Mouse (Mus musculus) activated CD4-positive, CD25-positive, alpha-beta regulatory T cell, adult 4 months (primary cell): ENCODE data around the gene Gm49380. TPM values are rescaled to one million over a fixed set of nuclear protein-coding genes. Genes with fewer than 3 reads are reported as not detected.

Source experiments
- ATAC-seq: one replicate; pipeline ENCODE4 v1.8.0; 2017
- polyA plus RNA-seq, 2 experiments: library from polyadenylated mRNA; unstranded; fragments of 100-300 nt; shearing (Covaris generic); gene quantifications; one replicate each; pipeline ENCODE4 v1.2.1; 2017

Gm49380 gene
- polyA plus RNA-seq, 2 experiments from 2014 or later, result not detected

- ATAC-seq, result no peak
Measured at GRCm38 (mm10) chr9:44088877-44089608, 24.3 kb downstream of the Gm49380 start.

DNA sequence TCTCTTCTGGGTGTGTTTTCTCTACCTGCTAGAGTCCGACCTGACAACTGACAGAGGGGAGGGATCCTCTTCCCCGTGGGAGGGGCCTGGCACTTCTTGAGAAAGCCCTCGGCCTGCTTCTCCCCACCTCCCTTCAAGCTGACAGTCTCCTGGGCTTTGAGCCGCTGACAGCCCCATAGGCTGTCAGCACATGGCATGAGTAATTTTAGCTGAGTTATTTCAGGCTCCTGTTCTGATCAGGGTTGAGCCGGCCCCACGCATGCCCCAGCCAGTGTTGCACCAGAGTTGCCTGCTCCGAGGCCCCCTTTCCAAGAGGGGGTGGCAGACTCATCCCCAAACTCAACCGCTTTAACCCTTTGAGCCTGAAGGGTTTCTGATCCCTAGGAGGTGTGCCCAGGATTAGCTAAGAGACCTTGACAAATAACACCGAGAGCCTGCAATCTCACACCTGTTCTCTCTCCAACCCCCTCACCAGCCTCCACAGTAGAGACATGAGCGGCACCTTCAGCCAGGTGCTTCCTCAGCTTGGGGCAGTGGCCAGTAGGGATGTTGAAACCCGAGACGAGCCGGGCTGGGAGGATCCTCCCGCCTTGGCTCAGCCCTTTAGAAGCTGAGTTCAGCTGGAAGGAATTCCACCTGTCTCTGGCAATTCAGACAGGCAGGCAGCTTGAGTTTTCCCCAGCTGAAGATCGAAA is 25.4 kb downstream of the Gm49380 start:
- ATAC-seq, result no peak

- ATAC-seq, result no peak
Measured at GRCm38 (mm10) chr9:44086960-44087359, 26.3 kb downstream of the Gm49380 start.

GRCm38 (mm10) chr9:44085741-44086665 is 27.3 kb downstream of the Gm49380 start:
- no peak for ATAC-seq

GRCm38 (mm10) chr9:44085276-44085675 is 28.0 kb downstream of the Gm49380 start:
- ATAC-seq, result no peak

DNA sequence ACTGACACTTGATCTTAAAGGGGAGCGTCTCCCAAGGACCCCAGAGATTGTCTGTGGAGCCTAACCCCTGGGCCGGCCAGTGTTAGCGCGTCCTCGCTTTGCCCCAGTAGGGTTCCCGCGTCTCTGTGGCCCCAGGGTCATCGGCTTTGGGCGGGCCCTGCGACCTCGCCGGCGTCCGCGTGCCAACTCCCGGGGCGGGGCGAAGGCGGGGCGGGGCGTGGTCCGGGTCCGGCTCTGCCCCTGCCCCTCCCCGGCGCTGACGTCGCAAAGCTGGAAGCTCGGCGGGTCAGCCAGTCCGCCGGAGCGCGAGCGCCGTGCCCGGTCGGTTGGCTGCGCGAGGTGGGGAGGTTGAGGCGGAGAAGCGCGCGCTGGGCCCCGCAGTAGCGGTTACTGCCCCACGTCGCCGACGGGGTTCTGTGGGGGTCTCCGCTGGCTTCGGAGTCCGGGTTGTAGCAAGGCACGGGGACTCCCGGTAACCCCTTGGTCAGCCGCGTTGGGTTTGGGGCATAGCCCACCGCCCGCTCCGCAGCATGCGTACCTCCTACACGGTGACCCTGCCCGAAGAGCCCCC is 28.6 kb downstream of the Gm49380 start:
- ATAC-seq, result peak; percentile 46

DNA sequence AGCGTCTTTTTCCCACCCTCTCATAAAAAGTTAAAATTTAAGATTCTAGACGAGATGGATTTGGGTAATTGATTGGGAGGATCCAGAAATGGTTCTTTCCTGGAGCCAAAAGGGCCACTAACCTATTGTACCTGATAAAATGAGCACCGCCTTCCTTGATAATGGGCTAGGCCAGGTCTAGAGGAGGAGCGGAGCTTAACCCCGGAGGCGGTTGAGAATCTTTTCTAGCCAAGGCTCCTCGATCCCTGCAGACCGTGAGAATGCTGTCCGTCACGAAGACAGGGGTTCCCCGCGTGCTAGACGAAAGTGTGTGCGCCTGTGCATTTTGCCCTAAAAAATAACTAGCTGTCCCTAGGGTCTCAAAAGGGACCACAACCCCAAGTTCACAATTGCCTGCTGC is 29.1 kb downstream of the Gm49380 start:
- ATAC-seq, result peak; percentile 36

DNA sequence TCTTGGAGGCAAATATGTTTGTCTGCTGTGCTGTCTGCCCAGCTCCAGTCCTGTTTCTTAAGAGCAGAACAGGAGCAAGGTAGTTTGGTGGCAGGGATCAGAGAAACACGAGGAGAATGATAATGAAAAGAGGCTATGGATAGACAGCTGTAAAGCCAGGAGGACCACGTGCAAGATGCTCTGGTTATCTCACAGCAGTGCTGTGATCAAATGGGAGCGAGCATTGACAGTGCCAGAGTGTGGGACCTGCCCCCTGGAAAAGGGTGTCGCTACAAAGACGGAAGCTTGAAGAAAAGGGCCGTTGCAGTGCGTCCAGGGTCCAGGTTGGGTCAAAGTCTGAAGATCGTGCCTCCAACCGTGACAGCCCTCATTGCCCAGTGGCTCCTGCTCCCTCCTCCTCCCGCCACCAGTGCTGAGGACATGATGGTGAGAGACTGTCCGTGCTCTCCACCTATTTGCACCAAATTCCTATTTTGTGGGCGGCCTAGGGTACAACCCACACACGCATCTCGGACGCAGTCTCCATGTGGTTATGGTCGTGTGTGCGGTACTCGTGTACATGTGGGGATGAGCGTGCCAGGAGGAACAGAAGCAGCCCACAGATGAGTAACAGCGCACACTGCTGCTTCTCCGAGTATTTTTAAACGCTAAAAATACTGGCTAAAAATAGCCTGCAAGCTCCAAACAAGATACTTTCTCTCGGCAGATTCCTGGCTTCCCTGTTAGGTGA is 29.7 kb downstream of the Gm49380 start:
- no peak for ATAC-seq

- ATAC-seq, result no peak
Measured at GRCm38 (mm10) chr9:44082266-44082665, 31.0 kb downstream of the Gm49380 start.

- no peak for ATAC-seq
Measured at GRCm38 (mm10) chr9:44081581-44081980, 31.7 kb downstream of the Gm49380 start.

GRCm38 (mm10) chr9:44080953-44081352 is 32.3 kb downstream of the Gm49380 start:
- no peak for ATAC-seq

DNA sequence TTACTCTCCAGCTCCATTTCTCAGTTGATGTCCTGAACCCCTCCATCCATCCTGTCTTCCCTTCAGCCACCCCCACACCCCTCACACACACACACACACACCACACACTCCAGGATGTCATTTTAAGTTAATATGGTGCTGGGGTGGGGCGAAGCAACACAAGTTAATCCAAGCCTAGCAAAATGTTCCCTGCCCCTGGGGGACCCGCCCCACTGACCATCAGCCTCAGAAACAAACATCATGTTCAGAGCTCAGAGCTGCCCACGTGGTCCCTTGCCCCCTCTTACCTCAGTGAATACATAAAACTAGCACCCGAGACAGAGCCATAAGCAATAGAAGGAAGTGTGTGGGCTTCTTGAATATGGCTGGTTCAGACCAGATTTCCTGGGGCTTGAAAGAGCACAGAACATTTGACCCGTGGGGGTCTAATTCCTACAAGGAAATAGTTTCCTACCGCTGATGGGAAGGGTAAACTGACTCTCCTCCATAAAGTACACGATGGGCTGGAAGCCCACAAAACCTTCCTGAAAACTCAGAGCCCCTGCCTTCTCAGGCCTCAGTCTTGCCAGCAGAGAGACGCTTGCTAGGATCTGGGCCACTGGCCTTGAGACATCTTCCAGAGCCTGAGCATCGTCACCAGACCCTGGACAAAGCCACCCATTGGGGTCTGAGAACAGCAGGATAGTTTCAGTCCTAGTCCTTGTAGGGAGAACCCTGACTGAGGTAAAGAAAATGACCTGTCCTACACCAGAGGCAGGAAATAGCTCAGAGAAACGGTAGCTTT is 33.1 kb downstream of the Gm49380 start:
- no peak for ATAC-seq

DNA sequence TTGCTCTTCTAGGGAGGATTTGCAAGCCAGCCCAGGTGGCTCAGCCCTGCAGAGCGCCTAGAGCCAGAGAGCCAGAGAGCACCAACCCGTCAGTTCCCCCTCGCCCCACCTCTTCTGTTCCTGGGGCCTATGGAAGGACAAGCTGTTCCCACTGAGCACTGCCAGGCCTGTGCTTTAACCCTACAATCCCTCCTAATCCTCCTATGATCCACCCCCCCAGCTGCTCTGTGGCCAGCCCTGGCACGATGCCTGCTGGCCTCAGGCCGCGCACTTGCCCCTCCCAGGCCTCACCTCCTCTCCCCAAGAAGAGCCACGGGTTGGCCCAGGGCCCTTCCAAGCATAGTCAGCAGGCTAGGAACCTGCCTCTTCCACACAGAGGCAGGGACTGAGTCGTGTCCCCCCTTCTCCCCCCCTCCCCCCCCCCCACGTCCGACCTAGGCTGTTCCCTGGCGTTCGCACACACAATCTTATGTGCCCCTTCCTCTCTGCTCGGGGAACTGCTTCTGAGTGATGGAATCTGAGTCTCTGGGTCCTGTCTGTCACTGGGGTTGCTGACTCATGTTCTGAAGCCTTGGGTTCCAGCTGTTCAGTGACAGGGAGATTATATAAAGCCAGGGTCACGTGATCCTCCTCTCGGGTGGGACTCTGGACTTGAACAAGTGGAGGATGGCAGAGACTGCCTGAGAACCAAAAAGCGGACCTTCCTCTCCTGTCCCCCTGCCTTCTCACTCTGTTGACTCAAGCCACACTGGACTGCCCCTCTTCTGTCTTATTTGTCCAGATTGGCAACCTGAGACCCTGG is 34.1 kb downstream of the Gm49380 start:
- ATAC-seq, result no peak

DNA sequence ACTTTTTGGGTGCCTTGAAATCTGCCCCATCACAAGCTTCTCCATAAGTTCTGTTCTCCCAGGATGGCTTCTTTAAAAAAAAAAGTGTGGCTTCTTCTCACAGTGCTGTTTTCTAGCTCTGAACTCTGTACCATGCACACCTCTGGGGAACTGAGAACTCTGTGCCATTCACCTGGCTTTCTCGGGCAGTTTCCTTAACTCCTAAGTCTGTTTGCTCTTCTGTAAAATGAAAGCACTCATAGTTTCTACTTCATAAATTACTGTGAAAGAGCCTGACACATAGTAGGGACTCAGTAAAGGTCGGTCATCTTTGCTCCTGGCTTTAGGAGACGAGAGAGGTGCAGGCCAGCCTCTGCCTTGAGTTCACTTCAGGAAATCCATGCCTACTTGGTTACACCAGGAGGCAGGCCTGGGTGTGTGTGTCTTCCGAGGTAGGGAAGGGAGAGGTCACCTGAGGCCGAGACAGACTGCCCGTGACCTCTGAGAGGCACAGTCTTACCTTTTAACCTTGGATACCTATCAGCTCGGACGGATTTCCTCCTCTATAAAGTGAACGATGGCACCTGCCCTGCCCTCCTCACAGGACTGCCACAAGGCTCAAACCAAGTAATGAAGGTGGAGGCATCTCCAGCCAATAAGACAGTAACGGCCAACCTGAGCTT is 35.0 kb downstream of the Gm49380 start:
- ATAC-seq, result no peak

GRCm38 (mm10) chr9:44077266-44077910 is 35.9 kb downstream of the Gm49380 start:
- no peak for ATAC-seq

- no peak for ATAC-seq
Measured at GRCm38 (mm10) chr9:44076764-44077120, 36.6 kb downstream of the Gm49380 start.

DNA sequence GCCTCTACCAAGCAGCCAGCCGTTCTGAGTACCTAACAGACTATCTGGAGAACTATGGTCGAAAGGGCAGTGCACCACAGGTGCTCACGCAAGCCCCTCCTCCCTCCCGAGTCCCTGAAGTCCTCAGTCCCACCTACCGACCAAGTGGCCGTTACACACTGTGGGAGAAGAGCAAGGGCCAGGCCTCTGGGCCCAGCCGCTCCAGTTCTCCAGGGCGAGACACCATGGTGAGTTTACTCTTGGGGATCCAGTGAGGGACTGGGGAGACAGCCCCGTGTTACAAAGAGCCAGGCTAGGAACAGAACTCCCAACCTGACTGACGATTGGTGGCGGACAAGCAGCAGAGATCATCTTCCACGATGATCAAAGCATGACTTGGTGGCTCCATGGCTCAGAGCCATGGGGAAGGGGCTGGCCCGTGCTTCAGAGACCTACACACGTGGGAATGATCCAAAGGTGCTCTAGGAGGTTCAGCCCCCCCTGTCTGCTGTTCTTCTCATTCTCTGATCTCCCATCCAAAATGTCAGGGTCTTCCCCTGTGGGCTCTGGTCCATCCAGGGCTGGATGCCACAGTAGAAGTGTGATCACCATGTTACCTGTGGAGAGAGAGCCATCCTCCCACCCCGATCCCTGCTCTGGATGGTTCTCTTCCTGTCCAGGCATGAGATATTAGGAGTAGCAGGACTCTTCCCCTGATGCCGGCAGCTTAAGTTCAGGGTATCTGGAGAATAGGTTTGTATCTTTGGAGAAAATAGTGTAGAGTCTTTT is 37.1 kb downstream of the Gm49380 start:
- ATAC-seq, result no peak

GRCm38 (mm10) chr9:44075276-44075995 is 37.9 kb downstream of the Gm49380 start:
- no peak for ATAC-seq
